In the genomic region with DNA sequence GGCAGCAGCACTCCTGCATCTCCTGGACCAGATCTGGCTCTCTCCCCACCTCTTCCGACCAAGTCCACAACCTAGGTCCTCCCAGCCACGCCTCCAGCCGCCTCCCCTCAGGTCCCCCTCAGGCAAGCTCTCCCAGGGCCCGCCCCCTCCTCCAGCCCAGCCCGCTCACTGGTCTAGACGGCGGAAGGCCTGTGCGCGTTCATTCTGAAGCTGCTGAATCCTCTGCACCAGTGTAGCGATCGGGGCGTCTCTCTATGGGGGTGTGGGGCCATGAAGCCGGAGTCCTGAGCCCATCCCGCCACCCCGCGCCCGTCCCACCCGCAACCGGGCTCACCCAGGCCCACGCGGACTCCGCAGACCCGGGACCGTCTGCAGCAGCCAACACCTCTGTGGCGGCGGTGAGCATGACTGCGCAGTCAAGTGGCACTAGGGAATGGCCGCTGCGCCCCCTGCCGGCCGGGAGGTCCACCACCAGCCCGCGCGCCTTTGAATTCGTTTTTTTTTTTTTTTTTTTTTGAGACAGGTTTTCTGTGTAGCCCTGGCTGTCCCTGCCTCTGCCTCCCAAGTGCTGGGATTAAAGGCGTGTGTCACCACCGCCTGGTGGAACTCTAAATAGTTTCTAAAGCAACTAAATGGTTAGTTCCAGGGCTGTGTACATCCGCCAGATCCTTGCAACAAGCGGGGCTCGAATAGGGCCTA, we compare ENCODE assay signal across 7 mouse cellular contexts. TPM values are rescaled to one million over a fixed set of nuclear protein-coding genes. Genes with fewer than 3 reads are reported as not detected.
DNase-seq lines count a peak whose midpoint lies in the region; ATAC-seq and TF ChIP-seq lines count a peak whose summit lies in the region.

A gene (minus strand): TSS at position 425 of the 699 bp plus-strand sequence.

- peak; percentile 75 for ATAC-seq in intestine, postnatal 0 days
- ATAC-seq in midbrain, embryonic 12.5 days (ENCODE audit: low FRiP score, low read depth), result peak; percentile 88

- peak within 1 kb of the TSS; percentile 60 for H3K9ac ChIP-seq in intestine, postnatal 0 days (ENCODE audit: low read depth, low read length)
- H3K9ac ChIP-seq in midbrain, embryonic 12.5 days (replicated peaks), result peak within 1 kb of the TSS; percentile 87

- peaks cover 25% of the 10 kb centered on the region; the same call in 1 of the 2 replicates for H3K36me3 ChIP-seq in intestine, postnatal 0 days (ENCODE audit: control insufficient read depth, insufficient read depth)
- peaks cover 28% of the 10 kb centered on the region for H3K36me3 ChIP-seq in midbrain, embryonic 12.5 days
- H3K36me3 ChIP-seq in small intestine, adult 2 months (ENCODE audit: control insufficient read depth, insufficient read depth, low read length), result peaks cover 16% of the 10 kb centered on the region

- peak within 1 kb of the TSS; percentile 59 for H3K4me3 ChIP-seq in intestine, postnatal 0 days (ENCODE audit: low read depth, low read length)
- H3K4me3 ChIP-seq in midbrain, embryonic 12.5 days, result peak within 1 kb of the TSS; percentile 77
- H3K4me3 ChIP-seq in small intestine, adult 2 months (ENCODE audit: low read depth, low read length), result peak within 1 kb of the TSS; percentile 70

- 3% methylated on average over 40 of the region's 40 CpGs for WGBS in intestine, postnatal 0 days
- 4% methylated on average over 40 of the region's 40 CpGs for WGBS in midbrain, embryonic 12.5 days
- 3% methylated on average over 40 of the region's 40 CpGs for WGBS in small intestine, adult 2 months

- peak; percentile 33; the same call in 1 of the 2 replicates for TF ChIP-seq POLR2A in small intestine, adult 2 months (IDR thresholded peaks at IDR 0.05; ENCODE audit: low read depth, low read length)

- H3K9me3 ChIP-seq in intestine, postnatal 0 days (ENCODE audit: control insufficient read depth), result no peaks in the 10 kb centered on the region
- H3K9me3 ChIP-seq in midbrain, embryonic 12.5 days, result no peaks in the 10 kb centered on the region

- no peaks in the 10 kb centered on the region; the same call in none of the 2 replicates for H3K4me1 ChIP-seq in intestine, postnatal 0 days (replicated peaks; ENCODE audit: control insufficient read depth, insufficient read depth, low read length)
- peaks cover 51% of the 10 kb centered on the region for H3K4me1 ChIP-seq in midbrain, embryonic 12.5 days
- peaks cover 19% of the 10 kb centered on the region for H3K4me1 ChIP-seq in small intestine, adult 2 months (ENCODE audit: control insufficient read depth, insufficient read depth, insufficient read length, low read length)

- peak; percentile 93 for TF ChIP-seq CTCF in intestine, postnatal 0 days (IDR thresholded peaks at IDR 0.05; ENCODE audit: low read depth)
- peak; percentile 78 for TF ChIP-seq CTCF in small intestine, adult 2 months (IDR thresholded peaks at IDR 0.05; ENCODE audit: extremely low read depth, insufficient read length, insufficient replicate concordance, low read depth, low read length)

- peak within 1 kb of the TSS; percentile 82 for H3K4me2 ChIP-seq in intestine, postnatal 0 days (replicated peaks; ENCODE audit: low read depth)
- H3K4me2 ChIP-seq in midbrain, embryonic 12.5 days (replicated peaks), result peak within 1 kb of the TSS; percentile 88

- H3K27me3 ChIP-seq in intestine, postnatal 0 days (replicated peaks; ENCODE audit: control insufficient read depth, insufficient read depth, low read length), result peaks cover 7% of the 10 kb centered on the region; the same call in 1 of the 2 replicates
- peaks cover 33% of the 10 kb centered on the region for H3K27me3 ChIP-seq in midbrain, embryonic 12.5 days
- no peaks in the 10 kb centered on the region for H3K27me3 ChIP-seq in small intestine, adult 2 months (ENCODE audit: control insufficient read depth, insufficient read depth, low read length)

- peak; percentile 96 for DNase-seq in adrenal gland, adult 2 months
- DNase-seq in embryo, embryonic 11.5 days (ENCODE audit: low read depth, low spot score), result peak; percentile 90
- peak; percentile 86 to 95 for DNase-seq in gastrocnemius, postnatal 4 days (ENCODE audit: low spot score in 2 of 2)
- peak; percentile 95 for DNase-seq in left cerebral cortex, postnatal 4 days

- intact Hi-C loops in left cerebral cortex, postnatal 4 days (cut with DNase I), result no loop called here

- H3K27ac ChIP-seq in intestine, postnatal 0 days (ENCODE audit: low read depth, low read length), result peak within 1 kb of the TSS; percentile 81
- peak within 1 kb of the TSS; percentile 93 for H3K27ac ChIP-seq in midbrain, embryonic 12.5 days (replicated peaks)
- H3K27ac ChIP-seq in small intestine, adult 2 months (ENCODE audit: insufficient read depth, low read depth, low read length), result no peak within 1 kb of the TSS; the same call in 1 of the 2 replicates

RNA-seq across cellular contexts. Expression of the gene that starts here (rescaled TPM):
- total RNA-seq in adrenal gland, adult 2 months (2021), result 100 to 1,000 TPM; 148 to 164 TPM
- polyA plus RNA-seq in adrenal gland, adult 2 months (2012; rRNA removed), result 327 and 373 TPM in 2 replicates
- 100 to 1,000 TPM; 118 to 119 TPM for total RNA-seq in gastrocnemius, postnatal 4 days (2021)
- 145 and 148 TPM in 2 replicates for polyA plus RNA-seq in intestine, postnatal 0 days (2015; fragmentation: Nextera tagmentation; extraction: Ambion mirVana)
- 100 to 1,000 TPM; 109 to 116 TPM for total RNA-seq in left cerebral cortex, postnatal 4 days (2021)
- polyA plus RNA-seq in midbrain, embryonic 12.5 days (2016; fragmentation: Nextera tagmentation; extraction: Ambion mirVana), result 130 and 134 TPM in 2 replicates
- polyA plus RNA-seq in small intestine, adult 2 months (2012; rRNA removed), result 137 and 244 TPM in 2 replicates
